Mouse (Mus musculus) thymus, postnatal 14 days (tissue): ENCODE data around the gene Fcer1g.
A peak's percentile ranks its signal among the peaks of the same experiment; 100 is the strongest.

ENCODE experiments used
- DNase-seq: peaks from one replicate; pipeline ENCODE4 v3.0.0; 2021

The Fcer1g gene

DNA sequence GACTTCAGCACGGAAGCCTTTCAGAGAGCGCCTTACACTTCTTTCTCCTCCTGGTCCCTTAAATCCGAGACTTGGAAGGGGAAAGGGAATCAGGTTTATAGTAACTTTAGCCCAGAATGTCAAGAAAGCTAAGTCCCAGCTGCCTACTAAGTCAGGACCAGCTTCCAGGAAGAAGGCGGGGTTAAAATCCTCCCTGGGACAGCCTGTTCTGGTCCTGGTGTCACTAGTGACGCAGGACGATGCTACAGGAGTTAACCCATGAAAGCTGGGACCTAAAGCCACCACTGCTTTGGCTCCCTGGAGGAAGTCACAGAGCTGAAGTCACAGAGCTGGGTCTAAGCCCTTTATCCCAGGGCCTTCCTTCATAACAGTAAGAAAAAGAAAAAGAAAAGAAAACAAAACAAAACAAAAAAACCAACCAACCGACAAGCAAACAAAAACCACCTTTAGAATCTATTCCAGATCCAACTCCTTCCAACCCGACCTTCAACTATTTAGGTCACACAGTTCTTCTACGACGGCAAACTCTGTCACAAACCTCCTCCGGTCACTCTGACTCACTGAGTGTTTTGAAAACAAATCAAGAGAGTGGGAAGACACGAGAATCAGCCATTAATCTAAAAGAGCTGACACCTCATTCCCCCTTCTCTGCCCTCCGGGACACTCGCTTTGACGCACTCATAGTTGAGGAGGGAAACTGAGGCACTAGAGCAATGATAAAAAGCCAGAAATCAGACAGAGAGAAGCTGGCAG is 6.0 kb upstream of the Fcer1g start:
- DNase-seq: no peak

DNA sequence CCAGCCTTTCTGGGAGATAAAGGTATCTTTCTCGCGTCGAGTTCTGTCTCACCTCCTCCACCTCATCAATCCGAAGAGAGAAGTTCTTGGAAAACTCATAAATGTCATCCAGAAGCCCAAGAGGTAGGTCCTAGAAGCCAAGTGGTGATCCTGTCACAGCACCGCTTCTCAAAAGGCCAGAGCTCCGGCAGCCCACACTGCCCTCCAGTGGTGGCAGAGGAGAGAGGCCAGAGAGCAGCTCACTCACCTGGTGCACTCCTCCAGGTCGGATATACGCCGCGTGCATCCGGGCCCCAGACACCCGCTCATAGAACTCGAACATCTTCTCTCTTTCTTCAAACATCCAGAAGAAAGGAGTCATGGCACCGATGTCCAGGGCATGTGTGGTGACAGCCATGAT is 4.3 kb upstream of the Fcer1g start:
- DNase-seq: peak; percentile 54

DNA sequence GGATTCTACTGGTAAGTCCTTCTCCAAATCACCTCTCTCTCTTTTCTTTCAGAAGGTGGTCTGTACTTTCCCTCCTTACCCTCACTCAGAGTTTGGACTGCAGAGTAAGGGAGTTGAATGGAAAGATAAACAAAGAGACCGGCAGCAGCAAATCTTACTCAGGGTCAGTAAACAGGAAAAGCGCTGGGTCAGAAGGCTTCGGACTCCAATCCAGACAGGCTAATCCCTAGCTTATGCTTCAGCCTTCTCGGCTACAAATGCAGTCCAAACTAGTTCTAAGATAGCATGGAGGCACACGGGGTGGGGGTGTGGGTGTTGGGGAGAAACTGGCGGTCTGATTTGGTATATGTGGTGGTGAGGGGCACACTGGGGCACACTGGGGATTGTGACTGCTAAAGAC is 3.3 kb upstream of the Fcer1g start:
- DNase-seq: no peak

DNA sequence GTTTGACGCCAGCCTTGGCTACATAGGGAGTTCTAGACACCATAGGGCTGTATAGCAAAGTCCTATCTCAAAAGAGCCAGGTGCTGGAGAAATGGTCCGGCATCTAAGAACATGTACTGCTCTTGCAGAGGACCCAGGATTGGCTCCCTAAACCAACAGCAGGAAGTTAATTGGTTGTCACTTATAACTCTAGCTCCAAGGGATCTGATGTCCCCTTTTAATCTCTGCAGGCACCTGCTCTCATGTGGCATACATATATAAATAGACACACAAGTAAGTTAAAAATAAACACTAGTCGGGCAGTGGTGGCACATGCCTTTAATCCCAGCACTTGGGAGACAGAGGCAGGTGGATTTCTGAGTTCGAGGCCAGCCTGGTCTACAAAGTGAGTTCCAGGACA is 1.6 kb upstream of the Fcer1g start:
- no peak for DNase-seq

DNA sequence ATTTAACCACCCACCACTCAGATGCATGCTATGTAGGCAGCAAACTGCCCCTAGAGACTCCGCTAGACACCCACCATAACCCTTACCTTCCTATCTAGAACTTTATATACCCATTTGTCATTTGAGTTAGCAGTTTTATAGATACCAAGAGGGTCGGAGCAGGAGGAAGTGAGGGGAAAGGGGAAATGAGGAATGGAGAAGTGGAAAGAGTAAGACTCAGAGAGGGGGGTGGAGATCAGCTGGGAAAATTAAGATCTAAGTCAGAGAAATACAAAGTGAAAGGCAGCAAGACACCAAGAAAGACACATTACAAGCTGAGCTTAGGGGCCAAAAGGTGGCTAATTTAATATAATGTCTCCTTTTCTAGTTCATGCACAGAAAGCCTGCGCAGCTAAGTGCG is 373 bp upstream of the Fcer1g start:
- DNase-seq: no peak

DNA sequence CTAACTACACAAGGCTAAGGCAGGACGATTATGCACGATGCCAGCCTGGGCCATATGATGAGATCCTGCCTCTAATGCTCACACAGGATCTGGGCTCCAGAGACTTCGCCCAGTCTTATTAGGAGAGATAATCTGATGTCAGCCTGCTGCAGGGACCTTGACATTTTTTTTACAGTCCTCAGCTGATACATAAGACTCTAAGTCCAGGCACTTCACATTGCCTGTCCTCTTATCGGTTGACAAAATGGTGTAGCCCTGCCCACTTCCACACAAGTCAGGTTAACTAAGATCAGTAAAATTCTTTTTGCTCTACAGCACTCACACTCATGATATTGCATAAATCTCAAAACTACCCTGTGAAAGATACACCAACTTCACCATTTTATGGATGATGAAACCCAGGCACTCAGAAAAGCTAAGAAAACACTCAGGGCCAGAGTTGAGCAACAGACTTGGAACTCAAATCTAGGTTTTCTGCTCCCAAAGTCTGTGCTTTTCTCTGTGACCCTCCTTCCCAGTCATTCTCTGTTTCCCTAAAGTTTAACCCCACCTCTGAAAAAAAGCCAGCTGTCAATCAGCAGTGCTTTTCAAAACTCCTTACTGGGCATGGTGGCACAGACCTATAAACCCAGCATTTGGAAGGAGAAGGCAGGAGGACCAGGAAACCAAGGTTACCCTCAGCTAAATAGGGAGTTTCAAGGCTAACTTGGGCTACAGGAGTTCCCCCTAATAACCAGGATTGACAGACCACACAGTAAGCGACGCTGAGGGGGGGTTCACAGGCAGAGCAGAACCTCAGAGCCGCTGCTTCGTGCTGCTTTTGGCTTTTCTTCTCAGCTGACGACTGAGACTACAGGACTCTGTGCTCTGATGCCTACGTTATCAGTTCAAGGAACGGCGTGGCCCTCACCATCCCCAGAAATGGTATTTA is 1.1 kb downstream of the Fcer1g start:
- no peak for DNase-seq

DNA sequence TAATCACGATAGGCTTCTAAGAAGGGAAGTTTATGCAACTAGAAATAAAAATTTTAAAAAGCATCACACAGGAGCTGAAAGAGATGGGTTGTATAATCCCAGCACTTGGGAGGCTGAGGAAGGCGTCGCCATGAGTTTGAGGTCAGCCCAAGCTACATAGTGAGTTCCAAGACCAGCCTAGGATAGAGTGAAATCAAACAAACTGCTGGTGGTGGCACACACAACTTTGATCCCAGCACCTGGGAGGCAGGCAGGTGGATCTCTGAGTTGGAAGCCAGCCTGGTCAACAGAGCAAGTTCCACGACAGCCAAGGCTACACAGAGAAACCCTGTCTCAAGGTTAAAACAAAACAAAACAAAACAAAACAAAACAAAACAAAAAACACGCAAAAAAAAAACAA is 1.8 kb downstream of the Fcer1g start:
- DNase-seq: no peak

DNA sequence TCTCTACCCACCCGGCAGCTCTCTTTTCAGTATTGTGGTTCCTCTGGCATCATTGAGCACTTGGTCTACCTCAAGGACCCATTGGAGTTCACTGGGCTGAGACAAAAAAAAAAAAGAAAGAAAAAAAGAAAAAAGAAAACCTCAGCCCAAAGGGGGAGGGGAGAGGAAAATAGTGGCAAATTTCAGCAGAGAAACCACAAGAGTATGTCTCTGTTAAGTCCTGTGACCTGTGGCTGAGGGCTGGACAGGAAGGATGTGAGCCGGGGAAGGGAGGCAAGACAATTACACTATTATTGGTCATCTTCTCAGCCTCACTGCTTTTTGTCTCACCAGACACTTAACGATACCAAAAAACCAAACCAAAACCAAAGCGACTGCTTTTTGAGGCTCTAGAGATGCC is 2.3 kb downstream of the Fcer1g start:
- no peak for DNase-seq

DNA sequence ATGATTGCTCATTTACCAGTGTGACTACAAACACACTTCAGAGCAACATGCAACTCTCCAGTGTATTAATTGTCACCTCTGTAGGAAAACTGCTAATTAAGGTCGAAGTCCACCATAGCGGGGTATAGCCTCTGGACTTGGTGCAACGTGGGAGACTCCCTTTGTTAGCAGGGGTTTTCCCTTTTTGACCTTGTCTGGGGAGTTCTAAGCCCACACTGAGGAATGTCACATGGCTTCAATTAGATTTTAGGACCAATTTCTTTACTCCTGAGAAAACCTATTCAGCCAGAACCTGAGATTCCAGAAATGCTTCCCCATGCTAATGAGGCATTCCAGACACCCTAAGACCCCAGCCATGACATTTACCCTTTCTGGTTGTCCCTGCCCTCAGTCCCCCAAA is 4.0 kb downstream of the Fcer1g start:
- DNase-seq: no peak

DNA sequence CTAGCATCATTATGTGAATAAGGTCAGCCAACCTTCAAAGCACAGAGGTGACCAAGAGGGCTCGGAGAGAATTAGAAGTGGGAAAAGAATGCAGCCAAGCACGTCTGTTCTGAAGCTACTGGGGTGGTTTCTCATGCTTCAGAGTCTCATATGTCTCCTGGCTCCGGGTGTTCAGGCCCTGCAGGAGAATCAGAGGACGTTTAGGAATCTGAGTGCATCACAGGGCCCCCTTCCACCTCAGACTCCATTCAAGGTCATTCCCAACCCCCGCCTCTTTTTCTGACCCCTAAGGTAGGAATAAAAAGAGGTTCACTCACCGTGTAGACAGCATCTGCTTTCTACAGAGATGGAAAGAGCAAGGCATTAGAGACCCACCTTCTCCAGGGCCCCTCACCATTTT is 4.4 kb downstream of the Fcer1g start:
- no peak for DNase-seq

DNA sequence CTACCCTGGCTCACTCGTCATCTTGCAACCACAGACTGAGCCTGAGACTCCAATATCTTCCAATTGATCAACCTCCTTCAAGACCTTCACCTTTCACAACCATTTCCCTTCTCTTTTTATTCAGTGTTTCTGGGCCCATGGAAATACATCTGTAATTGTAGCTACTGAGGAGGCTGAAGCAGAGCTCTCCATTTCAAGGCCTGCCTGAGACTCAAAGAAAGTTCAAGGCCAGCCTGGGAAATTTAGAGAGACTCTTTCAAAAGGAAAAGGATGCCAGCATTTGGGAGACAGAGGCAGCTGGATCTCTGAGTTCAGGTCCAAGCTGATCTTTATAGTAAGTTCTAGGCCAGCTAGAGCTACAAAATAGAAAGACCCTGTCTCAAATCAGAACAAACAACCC is 6.3 kb downstream of the Fcer1g start:
- no peak for DNase-seq

DNA sequence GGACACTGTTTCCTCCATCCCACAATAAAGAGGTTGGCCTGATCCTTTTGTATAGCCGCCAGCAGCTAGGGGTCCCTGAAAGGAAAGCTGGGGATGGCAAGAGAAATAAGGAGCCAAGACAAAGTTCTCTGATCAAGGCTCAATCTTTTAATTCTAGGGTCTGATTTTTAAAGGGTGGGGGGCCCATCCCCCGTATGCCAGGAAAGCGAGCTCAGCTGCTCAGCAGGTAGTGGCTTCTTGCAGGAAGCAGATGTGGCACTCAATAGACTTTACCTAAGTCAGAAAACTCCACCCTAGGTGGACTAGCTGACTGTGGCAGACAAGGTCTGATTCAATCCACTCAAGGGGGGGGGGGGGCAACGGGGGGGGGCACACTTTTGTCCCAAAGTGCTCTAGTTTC is 7.4 kb downstream of the Fcer1g start:
- DNase-seq: no peak

DNA sequence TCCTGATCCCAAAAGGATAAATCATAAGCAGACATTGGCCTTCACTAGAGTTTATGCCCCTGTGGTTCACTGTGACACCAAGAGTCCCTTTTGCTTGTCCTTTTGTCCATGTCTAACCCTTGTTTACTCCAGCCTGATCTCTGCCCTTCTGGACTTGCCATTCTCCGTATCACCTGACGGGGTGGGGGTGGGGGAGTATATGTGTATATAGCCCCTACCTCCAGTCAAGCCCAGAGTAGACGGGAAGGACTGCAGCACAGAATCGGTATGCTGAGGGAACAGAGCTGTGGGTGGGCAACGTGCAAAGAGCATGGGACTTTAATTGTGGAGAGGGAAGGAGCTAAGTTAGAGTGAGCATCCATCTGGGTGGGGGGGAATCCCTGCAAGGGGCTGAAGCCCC is 9.3 kb downstream of the Fcer1g start, which contains the start of gene Apoa2:
TSS of gene Apoa2 (plus strand) at position 198 of the 400 bp plus-strand sequence.
- no peak for DNase-seq

DNA sequence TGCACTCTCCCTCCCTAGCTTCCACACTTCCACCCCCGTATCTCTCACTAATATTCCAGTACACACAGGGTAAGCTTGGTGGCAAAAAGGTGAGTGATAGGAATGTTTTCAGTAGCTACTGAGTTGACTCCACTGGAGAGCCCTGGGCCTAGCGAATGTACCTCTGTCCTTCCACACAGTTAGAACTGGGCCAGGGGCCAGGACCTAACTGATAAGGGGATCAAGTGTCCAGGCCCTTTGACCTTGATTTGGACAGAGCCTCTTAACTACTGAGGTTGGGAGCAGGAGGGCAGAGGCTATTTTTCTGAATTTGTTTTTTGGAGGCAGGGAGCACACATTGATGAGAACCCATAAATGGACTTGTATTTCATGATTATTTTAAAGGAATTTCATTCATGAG is 10.4 kb downstream of the Fcer1g start:
- no peak for DNase-seq

DNA sequence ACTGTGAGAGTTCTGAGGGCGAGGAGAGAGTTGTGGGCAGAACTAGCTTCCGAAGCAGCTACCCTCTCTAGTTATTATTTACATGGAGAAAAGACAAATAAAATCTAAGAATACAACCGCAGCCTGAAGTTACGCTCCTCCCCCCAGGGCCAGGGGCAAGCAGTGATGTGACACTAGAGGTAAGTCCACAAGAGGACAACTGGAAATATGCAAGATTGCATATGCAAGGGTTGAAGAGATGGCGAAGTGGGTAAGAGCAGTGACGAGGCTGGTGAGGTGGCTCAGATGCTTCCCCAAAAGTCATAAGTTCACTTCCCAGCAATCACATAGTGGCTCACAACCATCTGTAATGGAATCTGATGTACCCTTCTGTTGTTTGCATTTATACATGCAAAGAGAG is 11.0 kb downstream of the Fcer1g start:
- DNase-seq: peak; percentile 19

DNA sequence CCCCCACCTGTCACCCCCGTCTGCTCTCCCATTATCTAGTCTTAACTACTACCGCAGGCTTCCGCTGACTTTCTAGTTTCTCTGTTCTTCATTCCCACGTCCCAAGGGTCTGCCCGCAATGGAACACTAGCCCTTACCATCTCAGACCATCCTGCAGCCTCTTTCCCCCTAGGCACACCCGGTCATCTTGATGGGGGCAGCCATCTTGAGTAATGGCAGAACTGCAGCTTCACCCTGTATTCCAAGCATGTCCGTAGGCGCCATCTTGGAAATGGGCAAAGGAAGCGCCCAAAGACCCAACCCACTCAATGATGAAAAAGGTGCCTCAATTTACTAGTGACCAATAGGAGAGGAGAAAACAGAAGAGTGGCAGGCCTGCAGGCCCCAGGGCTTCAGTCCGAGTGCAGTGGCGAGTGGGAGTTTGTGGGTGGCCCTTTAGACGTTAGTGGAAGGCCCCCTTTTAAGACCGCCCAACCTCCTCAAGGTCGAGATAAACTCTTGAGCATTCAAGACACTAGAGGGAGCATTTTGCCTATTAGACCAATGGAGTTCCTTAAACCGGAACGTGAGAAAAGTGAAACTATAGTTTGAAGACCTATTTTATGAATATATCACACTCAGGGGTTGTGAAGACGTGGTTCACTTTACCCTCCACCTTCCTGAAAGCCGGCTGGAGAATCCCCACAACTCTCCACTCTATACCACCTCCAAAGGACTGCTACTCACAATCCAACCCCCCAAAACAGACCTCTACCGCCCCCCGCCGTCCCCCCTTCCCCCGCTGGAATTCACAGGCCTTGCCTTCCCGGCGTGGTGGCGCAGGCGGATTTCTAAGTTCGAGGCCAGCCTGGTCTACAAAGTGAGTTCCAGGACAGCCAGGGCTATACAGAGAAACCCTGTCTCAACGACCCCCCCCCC is 11.7 kb downstream of the Fcer1g start, which contains the start of gene Tomm40l:
TSS of gene Tomm40l (minus strand) at position 277 of the 918 bp plus-strand sequence.
- peak; percentile 88 for DNase-seq

DNA sequence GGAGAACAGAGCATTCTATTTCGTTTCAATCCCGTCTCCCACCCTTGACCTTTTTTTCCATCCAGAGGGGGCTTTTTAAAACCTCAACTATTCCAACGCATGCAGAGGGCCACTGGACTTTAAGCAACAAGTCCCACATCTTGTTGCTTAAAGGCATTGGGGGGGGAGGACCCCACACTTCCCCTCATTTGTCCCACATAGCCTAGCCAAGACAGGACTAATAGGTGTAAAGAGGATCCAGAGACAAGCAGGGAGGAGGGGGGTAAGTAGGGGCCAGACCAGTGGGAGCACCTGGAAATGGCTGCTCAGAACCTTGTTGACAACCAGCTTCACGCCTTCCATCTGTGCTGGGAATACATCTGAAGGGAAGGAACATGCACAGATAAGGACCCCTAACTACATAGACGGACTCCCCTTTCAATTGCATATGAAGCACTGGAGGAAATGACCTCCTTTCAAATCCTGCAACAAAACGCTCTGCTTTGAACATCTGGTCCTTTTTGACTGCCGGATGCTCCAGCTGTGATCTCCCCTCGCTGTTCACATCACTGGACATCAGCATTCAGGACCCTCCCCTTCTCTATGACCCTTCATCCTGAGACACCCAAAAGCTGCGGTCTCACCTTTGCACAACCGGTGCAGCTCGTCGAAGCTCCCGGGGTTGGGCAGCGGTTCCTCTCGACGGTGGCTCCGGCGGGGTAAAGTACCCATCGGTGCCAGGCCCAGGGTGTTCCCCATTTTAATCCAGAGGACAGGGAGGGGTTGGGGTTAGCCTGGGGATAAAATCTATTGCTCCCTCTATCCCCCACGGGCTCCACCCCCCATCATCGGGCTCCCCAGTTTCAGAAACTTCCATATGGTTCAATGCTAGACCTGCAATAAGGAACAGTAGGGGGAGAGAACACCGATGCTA is 12.6 kb downstream of the Fcer1g start:
- DNase-seq: no peak

DNA sequence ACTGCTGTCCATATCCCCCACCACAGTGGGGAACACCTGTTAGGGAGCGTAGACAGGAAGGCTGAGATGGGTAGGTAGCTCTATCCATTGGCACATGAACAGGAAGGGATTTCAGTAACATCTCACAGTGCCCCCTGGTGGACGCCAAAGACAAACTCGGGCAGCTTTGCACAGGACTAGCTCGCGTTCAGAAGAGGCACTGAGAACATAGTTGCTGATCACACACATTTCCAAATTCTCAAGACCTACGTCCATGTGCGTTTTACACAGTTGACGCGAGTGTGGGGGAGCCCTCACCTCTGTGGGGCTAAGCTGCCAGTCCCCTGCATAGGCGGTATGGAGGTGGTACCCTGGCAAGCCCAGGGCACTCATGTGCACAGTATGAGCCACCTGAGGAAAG is 13.3 kb downstream of the Fcer1g start:
- peak; percentile 82 for DNase-seq

DNA sequence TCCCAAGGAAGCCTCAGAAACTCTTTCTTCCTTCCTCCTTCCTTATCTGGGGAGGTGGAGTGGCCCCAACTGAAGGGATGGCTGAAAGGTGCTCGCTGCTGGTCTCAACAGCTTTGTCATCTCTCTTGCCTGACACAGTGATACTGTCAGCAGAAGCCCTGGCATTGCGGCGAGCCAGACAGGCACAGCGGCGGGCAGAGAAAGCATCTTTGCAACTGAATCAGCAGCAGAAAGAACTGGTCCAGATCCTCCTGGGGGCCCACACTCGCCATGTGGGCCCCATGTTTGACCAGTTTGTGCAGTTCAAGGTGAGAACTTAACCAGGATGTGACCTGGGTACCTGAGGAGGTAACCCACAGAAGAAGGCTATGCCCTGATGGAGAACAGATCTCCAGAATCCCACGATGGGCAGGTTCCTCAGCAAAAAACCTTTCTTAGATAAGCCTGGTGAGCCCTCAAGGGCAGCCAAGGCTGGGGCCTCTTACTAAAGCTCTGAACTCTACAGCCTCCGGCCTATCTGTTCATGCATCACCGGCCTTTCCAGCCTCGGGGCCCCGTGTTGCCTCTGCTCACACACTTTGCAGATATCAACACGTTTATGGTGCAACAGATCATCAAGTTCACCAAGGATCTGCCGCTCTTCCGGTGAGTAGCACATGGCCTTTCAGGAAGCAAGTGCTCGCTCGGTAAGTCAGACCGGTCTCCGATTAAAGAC is 17.8 kb downstream of the Fcer1g start:
- DNase-seq: no peak

DNA sequence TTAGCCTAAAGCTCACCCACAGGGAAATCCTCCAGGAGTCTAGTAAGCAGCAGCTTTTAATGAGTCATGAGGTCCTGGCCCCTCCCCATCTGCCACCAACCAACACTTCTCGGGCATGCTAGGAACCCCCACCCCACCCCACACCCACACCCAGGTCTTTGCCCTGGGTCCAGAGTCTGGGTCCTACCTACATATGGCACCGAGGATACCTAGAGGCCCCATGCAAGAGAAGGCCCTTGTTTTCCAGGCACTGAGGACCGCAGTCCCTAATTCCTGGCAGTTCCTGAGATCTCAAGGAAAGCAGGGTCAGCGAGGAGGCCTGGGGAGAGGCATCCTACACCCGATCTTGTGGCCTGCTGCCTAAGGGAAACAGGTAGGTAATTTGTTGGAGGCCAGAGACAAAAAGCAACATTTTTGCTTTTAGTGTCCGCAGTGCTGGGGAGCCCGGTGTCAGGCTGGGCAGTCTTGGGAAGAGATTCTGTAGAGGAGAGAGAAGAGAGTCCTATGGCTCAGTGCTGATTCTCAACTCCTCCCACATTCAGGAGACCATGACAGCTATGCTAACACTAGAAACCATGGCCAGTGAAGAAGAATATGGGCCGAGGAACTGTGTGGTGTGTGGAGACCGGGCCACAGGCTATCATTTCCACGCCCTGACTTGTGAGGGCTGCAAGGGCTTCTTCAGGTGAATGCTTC is 20.2 kb downstream of the Fcer1g start, which contains the start of gene Nr1i3:
TSS of gene Nr1i3 (plus strand) at position 170 of the 696 bp plus-strand sequence.
- no peak for DNase-seq
